Mouse (Mus musculus) kidney, adult 11 months (tissue): ENCODE data around the gene Dcdc2a.

Experiments
- DNase-seq: peaks from one replicate; pipeline ENCODE4 v3.0.0; 2022

The Dcdc2a gene

DNA sequence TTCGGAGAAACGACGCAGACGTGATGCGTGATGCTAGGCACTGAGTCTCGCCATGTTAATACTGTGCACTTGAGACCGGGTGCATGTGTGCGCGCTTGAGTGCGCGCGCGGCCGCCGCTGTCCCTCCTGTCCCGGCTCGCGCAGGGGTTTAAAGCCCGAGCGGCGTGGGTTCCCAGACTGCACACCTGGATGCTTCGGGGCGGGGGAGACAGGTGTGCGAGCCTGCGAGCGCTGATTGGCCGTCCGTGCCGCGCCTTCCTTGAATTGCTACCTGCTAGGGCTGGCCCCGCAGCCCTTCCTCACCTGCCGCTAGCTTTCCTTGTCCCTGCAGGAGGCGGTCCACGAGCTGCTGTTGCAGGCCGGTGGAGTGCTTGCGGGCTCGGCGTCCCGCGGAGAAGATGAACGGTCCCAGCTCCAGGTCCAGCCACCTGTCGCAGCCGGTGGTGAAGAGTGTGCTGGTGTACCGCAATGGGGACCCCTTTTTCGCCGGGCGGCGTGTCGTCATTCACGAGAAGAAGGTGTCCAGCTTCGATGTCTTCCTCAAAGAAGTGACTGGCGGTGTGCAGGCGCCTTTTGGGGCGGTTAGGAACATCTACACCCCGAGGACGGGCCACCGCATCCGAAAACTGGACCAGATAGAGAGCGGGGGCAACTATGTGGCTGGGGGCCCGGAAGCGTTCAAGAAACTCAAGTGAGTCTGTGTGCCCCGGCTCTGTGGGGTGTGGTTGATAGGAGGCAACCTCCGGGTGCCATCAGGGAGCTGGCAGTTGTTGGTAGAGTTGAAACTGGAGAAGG is at the start of gene Dcdc2a:
TSS of gene Dcdc2a (plus strand) at position 132 of the 795 bp plus-strand sequence.
- peak; percentile 47 for DNase-seq

DNA sequence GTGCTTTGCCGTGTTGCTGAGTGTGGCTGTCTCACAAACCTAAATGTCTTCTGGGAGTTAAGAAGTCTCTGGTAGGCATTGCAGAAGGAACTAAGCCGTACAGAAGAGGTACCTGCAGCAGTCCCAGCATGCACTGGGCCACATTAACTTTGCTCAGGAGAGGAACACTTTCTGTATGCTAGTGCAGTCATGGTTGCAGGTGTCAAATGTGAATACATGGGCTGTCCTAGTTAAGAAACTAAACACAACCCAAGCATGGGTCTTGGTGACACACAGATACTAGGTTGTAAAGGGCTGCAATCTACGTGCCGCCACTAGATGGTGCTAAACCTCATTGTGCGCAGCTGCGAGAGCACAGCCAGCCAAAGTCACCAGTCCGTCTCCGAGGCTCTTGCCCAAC is 48.7 kb upstream of the Dcdc2a start:
- peak; percentile 23 for DNase-seq

DNA sequence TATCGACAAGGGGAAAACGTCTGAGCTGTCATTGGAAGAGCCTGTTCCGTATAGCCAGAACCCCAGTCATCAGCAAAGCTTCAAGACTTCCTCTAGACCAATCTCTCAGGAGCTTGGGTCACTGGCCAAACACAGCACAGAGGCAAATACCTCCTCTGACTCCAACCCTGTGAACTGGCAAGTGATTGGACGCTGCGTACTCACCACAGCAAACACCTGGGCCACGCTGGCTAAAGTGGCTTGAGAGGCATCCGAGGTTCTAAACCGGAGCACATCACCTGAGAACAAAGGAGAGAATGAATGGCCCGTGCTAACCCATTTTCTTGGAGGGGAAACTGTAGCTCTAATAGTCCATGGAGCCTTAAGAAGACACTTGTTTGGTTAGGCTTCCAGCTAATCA is 37.5 kb upstream of the Dcdc2a start:
- no peak for DNase-seq

DNA sequence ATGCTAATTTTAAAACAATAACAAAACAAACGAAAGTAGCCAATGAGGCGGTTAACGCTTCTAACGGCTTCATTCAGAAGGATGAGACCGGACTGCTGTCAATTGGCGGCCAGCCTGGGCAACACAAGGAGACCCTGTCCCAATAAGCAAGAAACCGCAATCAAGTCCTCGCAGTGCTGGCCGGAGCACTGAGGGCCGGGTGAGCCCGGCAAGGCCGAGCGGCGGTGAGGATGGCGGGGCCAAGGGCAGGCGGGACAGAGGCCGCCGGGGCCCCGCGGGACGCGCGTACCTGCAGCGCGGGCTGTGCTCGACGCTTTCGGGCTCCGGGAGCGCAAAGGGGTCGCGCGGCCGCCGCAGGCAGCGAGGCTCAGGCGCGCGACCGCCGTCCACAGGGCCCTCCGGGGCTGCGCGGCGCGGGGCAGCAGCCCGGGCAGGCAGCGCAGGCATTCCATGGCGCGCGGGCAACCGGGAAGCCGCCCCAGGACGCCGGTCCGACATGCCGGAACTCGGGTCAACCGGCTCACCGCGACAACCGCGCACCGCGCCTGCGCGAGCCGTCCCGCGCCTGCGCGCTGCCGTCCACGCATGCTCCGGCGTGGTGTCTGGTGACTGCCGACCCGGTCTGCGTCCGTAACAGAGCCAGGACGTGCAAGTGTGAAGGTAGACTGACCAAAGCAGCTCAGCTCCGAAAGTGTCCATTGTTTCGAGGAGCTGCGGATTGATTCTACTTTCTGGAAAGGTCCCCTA is 35.8 kb upstream of the Dcdc2a start, which contains the start of gene Mrs2:
TSS of gene Mrs2 (minus strand) at position 587 of the 747 bp plus-strand sequence.
- peak; percentile 91 for DNase-seq

DNA sequence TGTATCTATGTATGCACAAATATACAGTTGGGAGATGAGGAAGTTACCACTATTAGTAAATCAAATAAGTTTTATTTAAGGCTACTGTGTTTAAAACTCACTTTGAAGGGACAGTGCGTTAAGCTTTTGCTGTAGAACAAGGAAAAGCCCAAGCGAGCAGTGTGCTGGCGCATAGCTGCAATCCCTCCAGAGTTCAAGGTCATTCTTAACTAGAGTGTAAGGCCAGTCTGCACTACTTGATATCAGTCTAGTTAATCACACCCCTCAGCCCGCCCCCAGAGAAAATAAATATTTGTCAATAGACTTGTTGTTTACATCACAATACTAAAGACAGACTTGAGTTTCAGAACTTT is 35.3 kb upstream of the Dcdc2a start:
- DNase-seq, result peak; percentile 17

DNA sequence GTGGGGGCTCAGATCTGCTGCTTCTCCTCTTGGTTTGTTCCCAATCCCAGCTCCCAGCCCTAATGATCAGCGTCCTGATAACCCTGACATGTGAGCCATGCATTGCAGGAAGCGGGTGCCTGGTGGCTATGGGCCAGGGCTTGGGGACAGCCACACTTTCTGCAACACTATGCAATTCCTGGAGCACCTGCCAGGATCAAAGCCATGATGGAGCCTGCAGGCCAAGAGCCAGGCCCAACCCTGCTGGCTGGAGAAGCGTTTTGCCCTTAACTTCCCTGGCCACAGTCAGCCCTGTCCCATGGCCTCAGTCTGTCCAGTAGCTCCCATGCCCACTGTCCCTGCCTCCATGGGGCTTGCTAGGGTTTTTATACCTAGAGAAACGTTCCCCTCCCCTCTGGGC is 33.4 kb upstream of the Dcdc2a start:
- no peak for DNase-seq

DNA sequence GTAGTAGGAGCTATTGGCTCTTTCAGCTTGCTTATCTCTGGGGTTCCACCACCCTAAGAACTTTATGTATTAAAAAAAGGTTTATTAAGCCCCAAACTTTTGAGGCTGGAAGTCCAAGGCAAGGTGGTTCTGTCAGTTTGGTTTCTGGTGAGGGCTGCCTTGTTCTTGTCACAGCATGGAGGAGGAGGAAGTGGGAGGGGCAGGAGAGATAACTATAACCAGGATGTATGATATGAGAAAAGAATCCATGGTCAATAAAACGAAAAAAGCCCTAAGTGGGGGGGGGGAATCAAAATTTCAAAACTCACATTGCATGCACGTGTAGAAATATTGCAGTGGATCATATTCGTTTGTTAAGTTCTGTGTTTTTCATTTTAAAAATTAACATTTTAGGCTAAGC is 32.7 kb upstream of the Dcdc2a start:
- DNase-seq, result no peak

DNA sequence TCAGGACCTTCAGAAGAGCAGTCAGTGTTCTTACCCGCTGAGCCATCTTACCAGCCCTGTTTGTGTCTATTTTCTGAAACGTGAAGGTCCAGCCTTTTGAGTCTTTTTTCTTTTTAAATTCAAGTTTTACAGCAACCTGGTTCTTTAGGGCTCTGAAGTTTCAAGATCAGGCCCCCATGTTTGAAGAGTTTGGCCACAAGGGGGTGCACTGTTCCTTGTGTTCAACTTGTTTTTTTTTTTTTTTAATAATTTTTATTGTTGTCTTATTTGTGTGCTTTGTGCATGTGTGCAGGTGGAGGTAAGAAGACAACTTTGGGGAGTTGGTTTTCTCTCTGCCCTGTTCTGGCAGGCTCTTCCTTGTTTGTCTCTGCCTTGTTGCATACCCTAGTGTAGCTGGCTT is 31.1 kb upstream of the Dcdc2a start:
- DNase-seq, result no peak

DNA sequence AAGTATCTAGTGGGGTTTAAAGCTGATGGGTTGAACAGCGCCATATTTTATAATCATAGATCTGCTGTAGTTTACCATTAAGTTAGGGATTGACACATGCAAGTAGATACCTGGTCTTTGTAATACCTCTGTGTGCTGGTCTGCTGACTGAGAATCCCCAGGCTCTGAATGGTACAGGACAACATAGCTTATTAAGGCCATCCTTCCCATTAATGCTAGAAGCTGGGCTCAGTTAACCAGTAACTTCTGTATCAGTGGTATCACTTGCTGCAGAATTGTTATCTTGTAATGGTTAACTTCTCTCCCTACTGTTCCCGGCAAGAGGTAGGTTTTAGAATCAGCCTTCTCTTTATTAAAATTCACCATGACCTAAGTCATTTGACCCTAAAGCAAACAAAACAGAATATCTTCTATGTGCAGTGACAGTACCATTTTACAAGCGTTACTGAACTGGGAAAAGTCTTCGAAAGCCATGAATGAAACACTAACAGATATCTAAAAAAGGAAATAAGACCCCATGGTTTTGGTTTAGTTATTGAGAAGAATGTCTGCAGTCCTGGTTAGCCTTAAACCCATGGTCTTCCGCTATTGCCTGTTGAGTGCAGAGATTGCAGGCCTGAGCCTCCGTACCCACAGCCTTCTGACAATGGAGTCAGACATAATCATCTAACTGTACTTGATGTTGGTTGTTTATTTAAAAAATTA is 29.2 kb upstream of the Dcdc2a start:
- no peak for DNase-seq

DNA sequence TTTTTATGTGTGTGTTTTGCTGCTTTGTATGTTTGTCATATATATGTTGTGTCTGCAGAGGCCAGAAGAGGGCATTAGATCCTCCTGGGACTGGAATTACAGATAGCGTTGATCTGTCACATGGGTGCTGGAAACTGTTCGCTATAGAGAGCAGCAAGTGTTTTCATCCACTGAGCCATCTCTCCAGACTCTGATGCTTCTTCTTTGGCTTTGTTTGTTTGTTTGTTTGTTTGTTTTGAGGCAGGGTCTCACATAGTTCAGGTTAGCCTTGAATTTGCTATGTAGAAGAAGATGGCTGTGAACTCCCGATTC is 28.7 kb upstream of the Dcdc2a start:
- no peak for DNase-seq

DNA sequence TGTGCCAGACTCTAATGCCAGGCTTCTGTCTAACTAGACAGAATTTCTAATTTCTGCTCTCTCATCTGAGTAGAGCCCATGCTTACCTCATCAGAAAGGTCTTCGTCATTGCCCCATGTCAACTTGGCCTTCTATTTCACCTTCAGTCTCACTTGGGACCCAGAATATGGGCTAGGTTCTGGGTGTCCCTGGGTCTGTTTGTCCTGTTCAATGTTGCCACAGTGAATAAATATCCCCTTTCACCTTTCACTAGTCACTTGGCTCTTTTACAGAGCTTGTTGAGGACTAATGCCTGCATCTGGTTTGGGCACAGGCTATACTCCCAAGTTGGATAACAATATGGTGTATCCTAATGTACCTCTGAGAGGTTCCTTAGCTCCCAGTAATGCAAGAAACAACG is 16.3 kb upstream of the Dcdc2a start:
- DNase-seq, result no peak

DNA sequence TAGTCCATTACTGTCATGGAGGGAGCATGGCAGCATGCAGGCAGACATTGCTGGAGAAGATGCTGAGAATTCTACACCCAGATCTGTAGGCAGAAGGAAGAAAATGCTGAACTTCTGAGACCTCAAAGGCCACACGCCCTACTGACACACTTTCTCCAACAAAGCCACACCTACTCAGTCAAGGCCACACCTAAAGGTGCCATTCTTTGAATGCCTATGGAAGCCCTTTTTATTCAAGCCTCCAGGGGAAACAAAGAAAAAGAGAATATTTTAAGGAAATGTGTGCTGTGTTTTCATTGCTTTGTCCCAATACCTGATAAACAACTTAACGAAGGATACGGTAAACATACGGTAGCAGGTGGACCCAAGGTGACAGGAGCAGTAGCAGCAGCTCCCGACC is 3.1 kb upstream of the Dcdc2a start:
- DNase-seq, result no peak

DNA sequence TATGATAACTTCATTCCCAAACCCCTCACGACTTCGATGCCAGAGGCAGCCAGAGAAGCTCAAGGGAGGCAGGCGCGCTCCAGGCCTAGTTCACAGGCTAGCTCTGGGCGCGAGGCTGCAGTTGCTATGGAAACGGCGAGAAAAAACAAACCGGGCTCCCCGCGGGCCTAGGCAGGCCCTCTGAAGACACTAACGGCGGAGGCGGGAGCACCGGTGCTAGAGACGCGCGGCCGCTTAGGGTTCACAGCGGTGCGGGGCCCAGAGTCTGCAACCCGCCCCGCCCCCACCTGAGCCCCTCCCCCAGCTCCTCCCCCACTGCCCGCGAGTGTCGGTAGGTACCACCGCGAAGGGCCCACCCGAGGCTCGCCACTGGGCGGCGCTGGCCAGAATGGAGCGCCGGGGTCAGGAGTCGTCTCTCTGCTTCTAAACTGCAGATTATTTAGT is 671 bp upstream of the Dcdc2a start:
- DNase-seq, result peak; percentile 63

DNA sequence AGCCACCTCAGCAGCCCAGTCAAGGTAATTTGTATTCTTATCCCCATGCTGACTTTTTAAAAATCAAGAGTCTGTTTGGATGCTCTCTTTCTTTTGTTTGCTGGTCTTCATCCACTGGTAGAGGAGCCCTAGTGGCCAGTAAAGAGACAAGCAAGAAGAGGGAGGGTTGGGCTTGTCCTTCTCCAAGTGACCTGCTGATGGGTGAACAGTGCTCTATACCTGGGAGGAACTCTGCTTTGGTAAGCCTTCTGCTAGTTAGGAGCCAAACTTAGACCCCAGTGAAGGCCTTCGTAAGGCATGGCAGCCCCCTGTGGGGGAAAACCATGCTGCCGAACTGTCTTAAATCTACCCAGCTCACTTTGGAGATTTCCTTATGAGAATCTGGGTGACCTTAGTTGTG is 10.9 kb downstream of the Dcdc2a start:
- no peak for DNase-seq

DNA sequence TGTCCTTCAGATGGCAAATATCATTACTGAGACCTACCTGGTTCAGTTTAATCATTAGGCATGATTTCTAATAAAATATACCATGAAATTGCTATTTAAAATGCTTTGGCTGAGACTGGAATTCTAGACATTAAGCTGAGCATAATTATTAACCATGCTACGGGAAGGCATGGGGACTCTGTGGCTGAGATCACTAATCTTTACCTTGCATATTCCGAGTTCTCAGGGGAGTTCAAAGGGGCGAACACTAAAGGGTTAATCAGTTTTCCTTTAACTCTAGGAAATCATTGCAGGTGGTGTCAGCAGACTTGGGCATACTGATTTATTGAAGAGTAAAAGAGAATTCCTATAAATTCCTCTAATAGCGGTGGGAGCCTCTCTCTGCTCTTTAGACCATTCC is 11.4 kb downstream of the Dcdc2a start:
- no peak for DNase-seq

DNA sequence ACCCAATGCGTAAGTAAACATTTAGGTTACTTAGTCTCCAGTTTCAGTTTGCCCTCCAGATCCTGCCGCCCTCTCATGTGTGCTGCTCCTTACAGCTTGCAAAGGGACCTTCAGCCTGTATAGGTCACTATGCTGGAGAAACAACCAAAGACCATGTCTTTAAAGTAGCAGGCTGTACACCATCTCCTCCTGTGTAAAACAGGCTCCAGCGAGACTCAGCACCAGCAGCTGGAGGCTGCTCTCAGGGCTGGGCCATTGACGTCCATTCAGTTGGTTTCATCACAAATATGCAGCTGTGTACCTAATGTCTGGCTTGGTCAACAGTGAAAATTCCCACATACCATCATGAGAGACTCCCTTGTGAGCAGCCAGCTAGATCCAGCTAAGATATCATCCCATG is 14.0 kb downstream of the Dcdc2a start:
- no peak for DNase-seq

DNA sequence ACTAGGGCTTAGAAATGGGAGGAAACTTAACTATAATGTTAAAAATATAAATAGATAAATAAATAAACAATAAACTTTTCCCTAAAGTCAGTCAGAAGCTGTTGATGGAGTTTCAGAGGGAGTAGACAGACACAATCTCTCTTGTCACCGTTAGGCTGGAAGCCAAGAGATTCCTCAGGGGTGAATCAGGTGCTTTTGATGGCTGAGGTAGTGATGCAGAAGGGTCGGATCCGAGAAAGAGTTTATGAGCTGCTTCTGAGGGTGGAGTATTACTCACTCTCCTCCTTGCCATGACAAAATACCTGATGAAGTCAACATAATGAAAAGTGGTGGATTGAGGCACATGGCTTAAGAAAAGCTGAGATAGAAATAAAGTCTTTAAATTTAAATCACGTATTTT is 15.0 kb downstream of the Dcdc2a start:
- no peak for DNase-seq

DNA sequence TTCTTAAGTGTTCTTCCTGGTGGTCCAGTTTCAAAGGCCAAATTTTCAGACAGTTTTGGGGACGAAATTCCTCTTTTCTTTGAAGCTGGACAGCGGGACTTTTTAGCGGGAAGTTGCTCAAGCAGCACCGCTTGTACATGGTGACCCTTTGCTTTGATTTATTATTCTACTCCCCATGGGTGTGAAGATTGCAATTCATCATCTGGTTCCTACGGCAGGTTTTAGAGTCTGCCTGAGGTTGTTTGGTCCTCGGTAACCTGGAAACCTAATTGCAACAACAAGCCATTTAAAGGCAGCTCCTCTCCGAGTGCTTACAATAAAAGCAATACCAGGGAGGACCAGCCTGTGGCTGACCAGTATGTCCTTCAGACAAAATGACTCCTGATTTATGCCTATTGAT is 21.5 kb downstream of the Dcdc2a start:
- DNase-seq, result no peak

DNA sequence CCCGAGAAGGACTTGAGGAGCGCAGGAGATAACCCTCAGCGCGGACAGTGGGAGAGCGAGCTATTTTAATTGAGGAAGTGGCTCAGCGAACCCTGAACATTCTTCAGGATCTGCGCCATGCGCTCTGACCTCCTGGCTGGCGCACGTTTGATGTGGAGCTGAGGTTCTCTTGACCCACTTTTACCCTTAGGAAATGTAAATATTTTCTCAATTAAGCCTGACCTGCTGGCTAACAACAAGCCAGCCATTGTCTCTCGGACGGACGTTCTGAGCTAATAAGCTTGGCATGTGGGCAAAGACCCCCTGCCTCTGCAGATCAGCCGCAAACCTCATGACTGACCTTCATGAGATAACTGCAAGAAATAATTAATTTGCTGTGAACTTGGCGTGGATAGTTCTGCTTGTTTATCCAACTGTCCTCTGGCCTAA is 27.4 kb downstream of the Dcdc2a start:
- DNase-seq, result peak; percentile 36

DNA sequence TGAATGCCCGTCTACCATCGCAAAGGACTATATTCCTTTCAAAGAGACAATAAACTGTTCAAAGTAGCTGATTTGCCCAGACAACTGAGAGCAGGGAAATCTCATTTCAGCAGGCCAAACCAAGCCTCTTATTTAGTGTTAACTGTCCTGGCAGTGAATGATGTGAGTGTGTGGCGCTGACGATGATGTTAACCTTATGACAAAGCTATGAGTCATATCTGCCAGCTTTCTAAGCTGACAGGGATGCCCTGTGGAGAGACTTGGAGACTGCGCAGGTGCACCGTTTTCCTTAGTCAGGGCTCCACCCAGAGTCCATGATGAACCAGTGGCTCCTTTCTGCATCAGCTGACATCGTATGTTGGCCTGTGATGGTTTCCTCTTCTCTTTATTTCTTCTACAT is 29.3 kb downstream of the Dcdc2a start:
- no peak for DNase-seq

DNA sequence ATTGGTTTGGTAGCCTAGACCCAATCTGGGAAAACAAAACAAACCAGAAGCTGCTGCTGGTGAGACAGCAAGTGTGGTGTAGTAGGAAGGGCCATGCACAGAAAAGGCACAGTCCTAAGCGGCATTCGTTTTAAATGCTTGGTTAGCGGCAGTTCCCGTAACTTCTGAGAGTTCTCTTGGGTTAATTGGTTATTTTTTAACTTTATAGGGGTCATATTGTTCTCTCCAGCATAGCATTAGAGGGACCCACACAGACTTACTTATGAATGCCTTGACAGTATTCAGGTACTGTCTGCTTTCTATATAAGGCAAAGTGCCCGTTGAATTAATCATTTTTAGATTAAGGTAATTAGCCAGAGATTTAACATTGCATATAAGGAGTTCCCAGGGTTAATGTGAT is 35.5 kb downstream of the Dcdc2a start:
- peak; percentile 48 for DNase-seq

DNA sequence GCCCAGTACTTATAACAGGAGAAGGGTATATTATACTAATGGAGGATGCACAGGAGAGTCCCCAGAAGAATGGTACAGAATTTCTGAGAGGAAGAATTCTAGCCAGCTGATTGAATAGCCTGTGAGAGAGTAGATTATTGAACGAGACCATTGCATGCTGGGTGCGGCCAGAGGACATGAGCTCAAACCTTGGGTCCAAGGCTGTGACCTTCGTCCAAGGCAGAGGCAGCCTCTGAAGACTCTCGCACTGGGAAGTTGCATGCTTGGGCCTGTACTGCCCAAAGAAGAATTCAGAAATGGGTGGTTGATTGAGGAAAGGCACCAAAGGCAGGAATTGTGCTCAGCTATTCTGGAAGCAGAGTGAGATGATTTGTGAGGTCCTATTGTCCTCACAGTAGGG is 38.0 kb downstream of the Dcdc2a start:
- DNase-seq, result peak; percentile 31

DNA sequence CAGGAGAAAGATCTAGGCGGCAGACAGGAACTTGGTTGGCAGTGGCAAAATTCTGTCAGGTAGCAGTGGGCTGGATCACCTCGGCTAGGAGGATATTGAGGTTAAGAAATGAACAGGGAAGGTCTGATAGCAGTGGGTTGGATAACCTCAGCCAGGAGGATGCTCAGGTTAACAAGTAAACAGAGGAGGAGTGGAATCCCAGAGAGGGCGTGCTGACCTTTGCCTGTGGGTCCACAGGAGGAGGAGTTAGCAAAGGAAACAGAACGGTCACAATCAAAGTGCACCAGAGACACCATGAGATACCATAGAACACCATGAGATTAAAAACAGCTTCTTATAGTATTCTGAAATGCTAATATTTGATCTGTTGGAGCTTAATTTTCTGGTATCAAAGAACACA is 38.6 kb downstream of the Dcdc2a start:
- peak; percentile 76 for DNase-seq

DNA sequence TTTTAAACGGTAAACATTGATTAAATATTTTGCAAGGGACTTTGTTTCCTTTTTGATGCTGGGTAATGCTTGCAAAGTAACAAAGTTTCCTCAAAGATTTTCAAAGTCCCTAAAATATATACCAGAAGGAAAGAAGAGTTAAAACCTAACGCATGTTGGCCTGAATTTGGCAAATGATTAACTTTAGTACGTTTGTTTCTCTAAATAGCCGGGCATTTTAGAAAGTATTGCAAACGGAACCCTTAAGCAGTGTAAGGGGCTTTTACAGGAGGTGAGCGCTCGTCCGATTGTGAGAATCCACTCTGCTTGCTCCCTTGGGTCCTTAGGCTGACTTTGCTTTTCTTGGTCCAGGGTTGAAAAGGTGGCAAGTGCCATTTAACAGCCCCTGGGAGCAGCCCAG is 41.5 kb downstream of the Dcdc2a start:
- no peak for DNase-seq
